Mouse (Mus musculus): ENCODE results near the gene Col11a2.

GRCm38 (mm10) chr17:34090923-34091322 is 51.7 kb downstream of the Col11a2 start:
- TF ChIP-seq REST (IDR thresholded peaks at IDR 0.05; ENCODE audit: insufficient read depth, insufficient read length): no peak
- no peak for TF ChIP-seq POLR2AphosphoS2 (IDR thresholded peaks at IDR 0.05; ENCODE audit: insufficient read length, low read depth)
- no peak for TF ChIP-seq SRF (IDR thresholded peaks at IDR 0.05; ENCODE audit: control insufficient read depth, insufficient read length, low read depth)
- no peak for TF ChIP-seq TCF12 (IDR thresholded peaks at IDR 0.05; ENCODE audit: insufficient read depth, poor library complexity, severe bottlenecking)
- no peak for TF ChIP-seq MAX (IDR thresholded peaks at IDR 0.05; ENCODE audit: low read depth)
- TF ChIP-seq POLR2A (IDR thresholded peaks at IDR 0.05; ENCODE audit: insufficient read length, low read depth): no peak
- no peak for TF ChIP-seq MYOD1 (IDR thresholded peaks at IDR 0.05; ENCODE audit: control insufficient read depth in 1 of 3, insufficient read length in 2 of 3, low read depth in 2 of 3)
- TF ChIP-seq E2F4 (IDR thresholded peaks at IDR 0.05; ENCODE audit: insufficient read depth): no peak
